Mouse (Mus musculus): ENCODE measurements around the gene Scgb1b18. TPM values are rescaled to one million over a fixed set of nuclear protein-coding genes. Genes with fewer than 3 reads are reported as not detected.
"Not testable (repeated sequence)": the region's sequence is repeated elsewhere in the genome, so short reads cannot be mapped to it uniquely, and the experiment has no call there.

The Scgb1b18 gene
- not detected in 2 replicates for total RNA-seq (2014; fragmentation: Nextera tagmentation)
- total RNA-seq (2017) = not detected in 2 replicates

GRCm38 (mm10) chr7:33185268-33185667 lies at the start of gene Scgb1b18:
Gene Scgb1b18, plus strand, starts transcription at chr7:33185568.
- ATAC-seq (replicated peaks; ENCODE audit: low FRiP score, low TSS enrichment, poor library complexity, severe bottlenecking) = not testable (repeated sequence)

GRCm38 (mm10) chr7:33173764-33174163 lies 11.6 kb upstream of the Scgb1b18 start, which contains the start of gene Scgb2b18:
Gene Scgb2b18, minus strand, starts transcription at chr7:33173864.
- ATAC-seq (replicated peaks; ENCODE audit: low FRiP score, low TSS enrichment, poor library complexity, severe bottlenecking) = not testable (repeated sequence)

Other genes starting within 250 kb of the Scgb1b18 start
- not detected in 2 replicates for gene Scgb2b17, start 129.0 kb upstream of the Scgb1b18 start, total RNA-seq (2014; fragmentation: Nextera tagmentation)
- gene Scgb2b17, start 129.0 kb upstream of the Scgb1b18 start, total RNA-seq (2017) = not detected in 2 replicates
- gene Scgb1b17, start 122.1 kb upstream of the Scgb1b18 start, total RNA-seq (2014; fragmentation: Nextera tagmentation) = not detected in 2 replicates
- gene Scgb1b17, start 122.1 kb upstream of the Scgb1b18 start, total RNA-seq (2017) = not detected in 2 replicates
- not detected in 2 replicates for gene Scgb2b18, start 11.7 kb upstream of the Scgb1b18 start, total RNA-seq (2014; fragmentation: Nextera tagmentation)
- gene Scgb2b18, start 11.7 kb upstream of the Scgb1b18 start, total RNA-seq (2017) = not detected in 2 replicates
- gene Scgb2b19, start 94.8 kb downstream of the Scgb1b18 start, total RNA-seq (2014; fragmentation: Nextera tagmentation) = not detected in 2 replicates
- gene Scgb2b19, start 94.8 kb downstream of the Scgb1b18 start, total RNA-seq (2017) = not detected in 2 replicates
- gene Scgb1b19, start 101.7 kb downstream of the Scgb1b18 start, total RNA-seq (2014; fragmentation: Nextera tagmentation) = not detected in 2 replicates
- gene Scgb1b19, start 101.7 kb downstream of the Scgb1b18 start, total RNA-seq (2017) = not detected in 2 replicates
- not detected in 2 replicates for gene Scgb2b20, start 180.8 kb downstream of the Scgb1b18 start, total RNA-seq (2014; fragmentation: Nextera tagmentation)
- gene Scgb2b20, start 180.8 kb downstream of the Scgb1b18 start, total RNA-seq (2017) = not detected in 2 replicates
- gene Scgb1b20, start 187.7 kb downstream of the Scgb1b18 start, total RNA-seq (2014; fragmentation: Nextera tagmentation) = not detected in 2 replicates
- gene Scgb1b20, start 187.7 kb downstream of the Scgb1b18 start, total RNA-seq (2017) = not detected in 2 replicates

Measured in megakaryocyte-erythroid progenitor cell, adult 5-6 weeks (primary cell).